Mouse (Mus musculus) neural tube, embryonic 11.5 days (tissue): ENCODE results near the gene Cmss1. TPM values are rescaled to one million over a fixed set of nuclear protein-coding genes. Genes with fewer than 3 reads are reported as not detected.

Experiments used
- ATAC-seq: fragments of 200-750 bp; cut with Nextera tagmentation; 2 replicates; pipeline ENCODE4 v1.8.0; 2017; ENCODE audit warnings: moderate number of reproducible peaks, mild to moderate bottlenecking, moderate TSS enrichment, moderate library complexity; ENCODE audit not compliant: insufficient read depth, low FRiP score, low TSS enrichment
- DNase-seq: peaks from one replicate; pipeline ENCODE4 v3.0.0-alpha.2; 2015; ENCODE audit warnings: low spot score
- H3K27ac ChIP-seq: fragments of 300-500 bp; sonication (generic); 2 replicates; pipeline ENCODE4 v1.5.1; 2014; ENCODE audit warnings: low read depth, mild to moderate bottlenecking, low read length
- H3K27me3 ChIP-seq: fragments of 300-500 bp; sonication (generic); 2 replicates; pipeline ENCODE4 v1.6.1; 2014; ENCODE audit warnings: mild to moderate bottlenecking, low read length, mixed read lengths; ENCODE audit not compliant: control insufficient read depth, insufficient read depth
- H3K36me3 ChIP-seq: fragments of 300-500 bp; sonication (generic); 2 replicates; pipeline ENCODE4 v1.6.1; 2014; ENCODE audit warnings: mild to moderate bottlenecking, low read length, moderate library complexity, mixed read lengths; ENCODE audit not compliant: control insufficient read depth, insufficient read depth
- H3K4me1 ChIP-seq: fragments of 300-500 bp; sonication (generic); 2 replicates; pipeline ENCODE4 v1.6.1; 2014; ENCODE audit warnings: low read length, mixed read lengths; ENCODE audit not compliant: control insufficient read depth, insufficient read depth
- H3K4me2 ChIP-seq: fragments of 300-500 bp; sonication (generic); 2 replicates; pipeline ENCODE4 v1.6.1; 2014; ENCODE audit warnings: low read depth, mild to moderate bottlenecking, moderate library complexity
- H3K4me3 ChIP-seq: fragments of 300-500 bp; sonication (generic); 2 replicates; pipeline ENCODE4 v1.5.1; 2014; ENCODE audit warnings: low read depth, low read length
- H3K9ac ChIP-seq: fragments of 300-500 bp; sonication (generic); 2 replicates; pipeline ENCODE4 v1.6.1; 2014; ENCODE audit warnings: mild to moderate bottlenecking, low read length
- H3K9me3 ChIP-seq: fragments of 300-500 bp; sonication (generic); 2 replicates; pipeline ENCODE4 v1.6.1; 2016; ENCODE audit warnings: low read length; ENCODE audit not compliant: control insufficient read depth
- WGBS: fragments of 180-500 bp; shearing (Covaris S2); extraction: QIAGEN DNeasy Blood & Tissue Kit; methylation state at CpG from one replicate; pipeline ENCODE4 v1.1.7; 2014; 5-methylcytosine and 5-hydroxymethylcytosine counted together
- polyA plus RNA-seq: library from polyadenylated mRNA; unstranded; fragments of >200 nt; fragmentation: Nextera tagmentation; extraction: Ambion mirVana; gene quantifications from 2 replicates; pipeline ENCODE4 v1.2.1, GENCODE M21; 2014

Cmss1 gene
- polyA plus RNA-seq, 1 experiment from 2014 or later = 40.6 TPM

DNA sequence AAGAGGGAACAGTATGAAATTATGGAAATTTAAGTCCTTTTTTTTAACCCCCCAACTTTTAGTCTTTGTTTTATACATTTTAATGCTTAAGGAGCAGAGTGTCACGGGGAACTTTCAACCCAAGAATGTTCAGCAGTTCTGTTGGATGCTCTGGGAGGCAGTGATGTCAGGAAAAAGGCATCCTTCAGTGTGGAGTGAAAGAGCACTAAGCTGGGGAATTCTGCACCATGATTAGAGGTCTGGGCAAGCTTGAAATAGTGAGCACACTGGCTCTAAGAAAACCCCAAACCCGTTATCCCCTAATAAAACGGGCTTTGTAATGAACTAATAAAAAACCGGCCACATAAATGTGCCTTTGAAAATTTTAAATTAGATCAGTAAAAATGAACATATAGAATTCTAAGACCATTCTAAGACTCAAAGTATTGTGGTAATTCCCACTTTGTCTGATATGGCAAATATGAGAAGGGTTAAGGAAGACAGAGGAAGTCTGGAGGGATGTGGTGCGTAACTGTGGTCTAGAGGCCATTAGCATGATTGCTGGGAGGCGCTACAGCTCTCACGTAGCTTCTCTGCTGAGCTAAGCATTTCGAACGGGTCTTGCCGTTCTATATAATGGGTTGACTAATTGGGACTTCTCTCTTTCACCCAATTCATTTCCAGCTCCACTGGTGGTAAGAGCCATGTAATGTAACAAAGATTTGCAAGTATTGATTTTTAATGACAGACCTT lies 165.8 kb downstream of the Cmss1 start:
- DNase-seq = no peak

DNA sequence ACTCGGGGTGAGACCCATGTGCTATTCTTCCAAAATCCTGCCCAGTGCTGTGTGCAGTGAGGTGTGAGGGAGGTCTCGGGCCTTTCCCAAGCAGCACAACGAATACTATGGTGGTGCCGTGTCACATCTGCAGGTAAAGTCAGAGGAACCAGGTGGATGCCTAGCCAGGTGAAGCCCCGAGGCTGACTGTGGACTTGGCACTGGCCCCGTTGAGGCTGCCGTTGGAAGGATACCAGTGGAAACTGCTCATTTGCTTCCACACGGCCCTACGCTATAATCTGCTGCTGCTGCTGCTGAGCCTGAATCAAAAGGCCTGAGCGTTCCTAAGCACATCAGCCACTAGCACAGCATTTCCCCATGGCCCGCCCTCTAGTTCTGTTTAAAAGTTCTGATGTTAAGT lies 167.5 kb downstream of the Cmss1 start:
- Histone ChIP-seq H3K27me3 (no peaks in the 10 kb centered on the region), H3K9me3 (no peaks in the 10 kb centered on the region), H3K4me1 (peaks cover 3% of the 10 kb centered on the region; the same call in 1 of the 2 replicates), H3K4me3 (no peak overlapping the region), H3K9ac (no peak overlapping the region), H3K4me2 (no peak overlapping the region), H3K27ac (no peak overlapping the region), H3K36me3 (no peaks in the 10 kb centered on the region)
- 95% methylated on average over 11 of the region's 11 CpGs for WGBS
- DNase-seq = no peak
- no peak for ATAC-seq

More for the DNA sequence above, 165.8 kb downstream of the Cmss1 start:
- no peaks in the 10 kb centered on the region for H3K36me3 ChIP-seq
- no peaks in the 10 kb centered on the region; the same call in 1 of the 2 replicates for H3K4me1 ChIP-seq
- H3K9me3 ChIP-seq = no peaks in the 10 kb centered on the region
- no peak overlapping the region for H3K4me2 ChIP-seq
- no peak overlapping the region for H3K9ac ChIP-seq
- no peaks in the 10 kb centered on the region for H3K27me3 ChIP-seq
- ATAC-seq = no peak
- WGBS = 87% methylated on average over 10 of the region's 10 CpGs
- H3K4me3 ChIP-seq = no peak overlapping the region
- no peak overlapping the region for H3K27ac ChIP-seq

DNA sequence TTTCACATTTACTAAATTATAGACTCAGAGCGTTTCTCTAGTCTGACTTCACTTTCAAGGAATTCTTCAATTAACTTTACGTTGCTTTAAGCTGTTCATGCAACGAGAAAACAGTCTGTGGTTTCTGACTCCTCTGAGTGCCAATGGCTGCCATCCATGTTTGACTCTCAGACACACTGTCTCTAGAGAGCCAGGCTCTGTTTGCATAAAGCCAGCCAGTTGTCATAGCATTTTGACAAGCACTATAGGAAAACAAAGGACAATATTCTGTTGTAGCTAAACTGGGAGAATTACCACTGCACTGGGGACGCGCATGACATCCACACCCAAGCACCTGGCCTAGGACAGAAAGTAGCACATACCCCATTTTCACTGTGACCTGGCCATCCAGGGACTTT lies 168.4 kb downstream of the Cmss1 start:
- ATAC-seq = no peak
- peaks cover 3% of the 10 kb centered on the region; the same call in 1 of the 2 replicates for H3K4me1 ChIP-seq
- H3K4me2 ChIP-seq = no peak overlapping the region
- H3K9me3 ChIP-seq = no peaks in the 10 kb centered on the region
- H3K36me3 ChIP-seq = no peaks in the 10 kb centered on the region
- no peak overlapping the region for H3K4me3 ChIP-seq
- no peak for DNase-seq
- H3K27me3 ChIP-seq = no peaks in the 10 kb centered on the region
- no peak overlapping the region for H3K27ac ChIP-seq
- no peak overlapping the region for H3K9ac ChIP-seq
- WGBS = 81% methylated on average over 5 of the region's 5 CpGs

DNA sequence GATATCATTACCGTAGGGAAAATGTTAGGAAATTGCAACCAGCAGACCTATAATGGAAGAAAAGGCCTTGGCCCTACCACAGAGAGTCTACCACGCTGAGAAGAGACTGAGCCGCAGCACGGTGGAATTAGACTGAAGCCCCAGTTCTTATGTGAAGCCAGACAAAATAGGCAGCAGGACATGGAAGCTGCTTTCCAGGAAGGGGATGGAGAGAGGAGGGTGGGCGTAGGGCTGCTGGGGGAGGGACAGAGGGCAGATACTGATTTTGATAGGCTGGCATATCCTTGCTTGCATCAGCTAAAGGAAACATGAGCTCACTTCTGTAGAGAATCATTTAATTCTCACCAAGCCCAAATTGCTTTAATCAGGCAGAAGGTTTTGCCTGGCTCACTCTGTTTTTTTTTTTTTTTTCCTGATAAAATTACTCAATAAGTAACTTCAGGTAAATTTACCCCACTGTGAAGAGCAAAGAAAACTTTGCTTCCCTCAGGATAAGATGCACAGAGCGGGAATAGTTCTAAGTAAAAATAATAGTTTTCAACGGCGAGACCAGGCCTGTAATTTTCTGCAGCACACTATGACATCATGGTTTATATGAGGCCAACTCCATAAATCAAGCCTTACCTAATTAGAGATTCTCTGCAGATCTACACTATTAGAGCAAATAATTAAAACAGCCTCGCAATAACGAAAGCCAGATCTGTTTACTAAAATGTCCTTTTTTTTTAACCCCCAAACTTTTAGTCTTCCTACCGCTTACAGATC lies 169.0 kb downstream of the Cmss1 start:
- Histone ChIP-seq H3K27ac (no peak overlapping the region), H3K4me1 (peaks cover 3% of the 10 kb centered on the region; the same call in 1 of the 2 replicates), H3K9me3 (no peaks in the 10 kb centered on the region), H3K27me3 (no peaks in the 10 kb centered on the region), H3K4me2 (no peak overlapping the region), H3K9ac (no peak overlapping the region), H3K4me3 (no peak overlapping the region), H3K36me3 (no peaks in the 10 kb centered on the region)
- no peak for ATAC-seq
- no peak for DNase-seq
- WGBS = 82% methylated on average over 11 of the region's 11 CpGs

DNA sequence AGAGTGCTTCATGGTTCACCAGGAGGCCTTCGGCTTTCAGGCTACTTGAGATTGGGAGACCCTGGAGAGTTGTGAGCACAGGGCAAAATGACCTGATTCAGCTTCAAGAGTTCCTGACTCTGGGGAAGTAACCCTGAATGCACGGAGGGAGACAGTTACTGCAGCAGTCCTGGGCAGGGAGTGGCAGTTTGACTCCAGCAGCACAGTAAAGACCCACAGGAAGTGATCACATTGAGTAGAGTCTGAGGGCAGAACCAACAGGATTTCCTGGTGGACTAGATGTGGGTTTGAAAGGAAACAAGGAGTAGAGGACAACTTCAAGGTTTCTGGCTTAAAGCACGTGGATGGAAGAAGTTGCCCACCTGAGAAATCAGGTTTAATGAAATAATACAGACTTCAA lies 172.0 kb downstream of the Cmss1 start:
- no peak for ATAC-seq
- H3K4me2 ChIP-seq = no peak overlapping the region
- WGBS = 76% methylated on average over 3 of the region's 3 CpGs
- no peaks in the 10 kb centered on the region for H3K9me3 ChIP-seq
- no peak overlapping the region for H3K4me3 ChIP-seq
- peaks cover 3% of the 10 kb centered on the region; the same call in 1 of the 2 replicates for H3K4me1 ChIP-seq
- no peaks in the 10 kb centered on the region for H3K27me3 ChIP-seq
- H3K27ac ChIP-seq = no peak overlapping the region
- DNase-seq = no peak
- no peaks in the 10 kb centered on the region for H3K36me3 ChIP-seq
- H3K9ac ChIP-seq = no peak overlapping the region

DNA sequence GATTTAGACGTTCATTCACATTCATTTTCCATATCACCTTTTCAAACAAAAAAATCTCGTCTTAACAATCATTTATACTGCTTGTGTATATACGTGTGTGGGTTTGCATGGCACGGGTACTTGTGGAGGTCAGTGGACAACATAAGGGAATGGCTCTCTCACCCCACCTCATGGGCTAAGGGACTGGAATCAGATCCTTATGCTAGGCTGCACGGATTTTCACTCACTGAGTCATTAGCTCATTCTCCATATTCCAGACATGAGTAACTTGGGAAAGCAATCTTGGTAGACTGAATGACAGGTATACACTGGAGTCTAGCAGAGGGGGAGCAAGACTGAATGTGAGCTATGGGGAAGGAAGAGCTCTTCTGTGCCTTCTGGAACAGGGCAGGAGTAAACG lies 173.0 kb downstream of the Cmss1 start:
- H3K4me1 ChIP-seq = peaks cover 3% of the 10 kb centered on the region; the same call in 1 of the 2 replicates
- no peaks in the 10 kb centered on the region for H3K27me3 ChIP-seq
- DNase-seq (no peak), ATAC-seq (no peak)
- H3K4me2 ChIP-seq = no peak overlapping the region
- H3K27ac ChIP-seq = no peak overlapping the region
- no peaks in the 10 kb centered on the region for H3K36me3 ChIP-seq
- no peaks in the 10 kb centered on the region for H3K9me3 ChIP-seq
- 91% methylated on average over 6 of the region's 6 CpGs for WGBS
- H3K4me3 ChIP-seq = no peak overlapping the region
- no peak overlapping the region for H3K9ac ChIP-seq

DNA sequence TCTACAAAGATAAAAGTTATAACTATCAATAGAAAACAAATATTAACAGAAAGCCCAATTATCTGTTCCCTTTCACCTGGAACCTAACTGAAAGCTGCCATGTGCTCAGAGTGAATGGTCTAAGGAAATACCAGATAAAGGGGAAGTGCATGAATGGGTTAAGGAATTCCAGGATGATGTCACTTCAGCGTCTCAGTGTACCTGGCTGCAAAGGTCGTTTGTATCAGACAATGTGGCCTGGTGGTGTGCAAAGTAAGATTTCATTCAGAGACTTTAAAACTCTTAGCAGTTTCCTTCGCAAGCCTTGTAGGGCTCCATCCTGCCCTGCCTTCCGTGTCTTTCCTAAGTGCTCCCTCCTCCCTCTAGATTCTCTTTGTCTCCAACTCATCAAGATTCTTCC lies 173.5 kb downstream of the Cmss1 start:
- H3K36me3 ChIP-seq = no peaks in the 10 kb centered on the region
- H3K27ac ChIP-seq = no peak overlapping the region
- DNase-seq = no peak
- 75% methylated on average over 4 of the region's 4 CpGs for WGBS
- H3K4me1 ChIP-seq = peaks cover 3% of the 10 kb centered on the region; the same call in 1 of the 2 replicates
- no peak overlapping the region for H3K9ac ChIP-seq
- no peak overlapping the region for H3K4me3 ChIP-seq
- ATAC-seq = no peak
- H3K27me3 ChIP-seq = no peaks in the 10 kb centered on the region
- H3K4me2 ChIP-seq = no peak overlapping the region
- no peaks in the 10 kb centered on the region for H3K9me3 ChIP-seq

DNA sequence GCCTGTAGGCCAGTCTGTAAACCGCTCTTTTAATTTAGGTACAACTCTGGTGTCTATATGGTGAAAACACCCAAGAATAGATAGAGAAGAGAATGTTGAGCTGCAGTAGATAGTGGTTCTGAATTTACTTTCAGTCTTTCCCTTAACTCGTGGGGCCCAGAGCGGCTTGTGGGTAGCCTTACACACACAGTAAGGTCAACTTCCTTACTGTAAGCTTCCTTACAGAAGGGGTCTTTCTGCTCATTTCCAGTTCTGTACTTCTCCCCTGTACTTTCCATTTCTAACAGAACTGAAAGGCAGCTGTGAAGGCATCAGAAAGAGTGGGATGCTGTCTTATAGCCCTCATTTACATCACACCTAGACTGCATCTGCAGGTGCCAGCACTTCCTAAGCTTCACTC lies 175.4 kb downstream of the Cmss1 start:
- Histone ChIP-seq H3K9ac (no peak overlapping the region), H3K9me3 (no peaks in the 10 kb centered on the region), H3K27me3 (no peaks in the 10 kb centered on the region), H3K4me2 (no peak overlapping the region), H3K4me3 (no peak overlapping the region), H3K36me3 (no peaks in the 10 kb centered on the region), H3K27ac (no peak overlapping the region), H3K4me1 (0 out of 2 replicates have a peak, but pooled peaks cover 3% of the 10 kb centered on the region)
- no peak for DNase-seq
- WGBS = 97% methylated on average over 3 of the region's 3 CpGs
- no peak for ATAC-seq

DNA sequence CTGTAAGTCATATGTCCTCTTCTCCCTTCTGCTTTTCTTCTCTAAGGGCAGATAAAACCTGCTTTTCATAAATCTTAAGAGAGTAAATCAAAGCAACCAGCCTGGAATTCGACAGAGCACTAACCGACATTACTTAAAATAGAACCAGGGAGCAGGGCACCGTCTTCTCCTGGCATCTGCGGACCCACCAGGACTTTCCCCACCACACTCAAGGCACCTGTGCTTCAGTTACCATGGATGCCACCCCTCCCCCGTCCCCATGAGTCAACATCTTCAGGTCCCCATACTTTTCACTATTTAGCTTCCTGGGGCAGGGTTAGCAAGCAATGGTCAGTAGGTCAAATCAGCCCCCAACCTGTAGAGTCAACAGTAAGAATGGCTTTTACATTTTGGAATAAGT lies 177.7 kb downstream of the Cmss1 start:
- H3K9ac ChIP-seq = no peak overlapping the region
- no peaks in the 10 kb centered on the region for H3K27me3 ChIP-seq
- 80% methylated on average over 5 of the region's 5 CpGs for WGBS
- DNase-seq (no peak), ATAC-seq (no peak)
- no peak overlapping the region for H3K4me3 ChIP-seq
- H3K4me1 ChIP-seq = no peaks in the 10 kb centered on the region
- no peak overlapping the region for H3K4me2 ChIP-seq
- H3K9me3 ChIP-seq = no peaks in the 10 kb centered on the region
- H3K27ac ChIP-seq = no peak overlapping the region
- no peaks in the 10 kb centered on the region for H3K36me3 ChIP-seq
